Mouse (Mus musculus) heart, embryonic 14.5 days (tissue): ENCODE results near the gene Pla2g4b. TPM values are rescaled to one million over a fixed set of nuclear protein-coding genes. Genes with fewer than 3 reads are reported as not detected.
A peak's percentile ranks its signal among the peaks of the same experiment; 100 is the strongest.

Experiments
- ATAC-seq: fragments of 200-750 bp; cut with Nextera tagmentation; 2 replicates; pipeline ENCODE4 v1.8.0; 2017; ENCODE audit warnings: low read depth, moderate TSS enrichment; ENCODE audit not compliant: insufficient number of reproducible peaks, insufficient read depth, low FRiP score
- H3K27ac ChIP-seq, 2 experiments: fragments of 200-500 bp in 1 of 2; fragments of 300-500 bp in 1 of 2; sonication (generic) in 1 of 2; replicated peaks in 1 of 2; 2 replicates each; pipeline ENCODE4 v1.5.1; 2012 to 2014; ENCODE audit warnings: low read depth in 2 of 2, low read length in 2 of 2, control low read depth in 1 of 2, mild to moderate bottlenecking in 1 of 2, mixed read lengths in 1 of 2; ENCODE audit not compliant: control insufficient read depth in 1 of 2, insufficient read depth in 1 of 2
- H3K27me3 ChIP-seq: fragments of 300-500 bp; sonication (generic); 2 replicates; pipeline ENCODE4 v1.6.1; 2014; ENCODE audit warnings: mild to moderate bottlenecking, low read length, control low read depth; ENCODE audit not compliant: control insufficient read depth, insufficient read depth
- H3K36me3 ChIP-seq: fragments of 300-500 bp; sonication (generic); 2 replicates; pipeline ENCODE4 v1.6.1; 2014; ENCODE audit warnings: mild to moderate bottlenecking, control low read depth, low read length, mixed read lengths; ENCODE audit not compliant: control insufficient read depth, insufficient read depth
- H3K4me1 ChIP-seq, 2 experiments: fragments of 200-500 bp in 1 of 2; fragments of 300-500 bp in 1 of 2; sonication (generic) in 1 of 2; 2 replicates each; pipeline ENCODE4 v1.6.1; 2012 to 2014; ENCODE audit warnings: low read length in 2 of 2, control low read depth in 1 of 2, mixed read lengths in 1 of 2; ENCODE audit not compliant: control insufficient read depth in 2 of 2, insufficient read depth in 2 of 2
- H3K4me2 ChIP-seq: fragments of 300-500 bp; sonication (generic); 2 replicates; pipeline ENCODE4 v1.6.1; 2014; ENCODE audit warnings: mild to moderate bottlenecking, low read length
- H3K4me3 ChIP-seq, 2 experiments: fragments of 200-500 bp in 1 of 2; fragments of 300-500 bp in 1 of 2; sonication (generic) in 1 of 2; 2 replicates each; pipeline ENCODE4 v1.5.1; 2012 to 2014; ENCODE audit warnings: low read length in 2 of 2, mild to moderate bottlenecking in 2 of 2, control low read depth in 1 of 2, low read depth in 1 of 2, moderate library complexity in 1 of 2; ENCODE audit not compliant: control insufficient read depth in 1 of 2, insufficient read depth in 1 of 2
- H3K9ac ChIP-seq: fragments of 300-500 bp; sonication (generic); 2 replicates; pipeline ENCODE4 v1.6.1; 2014; ENCODE audit warnings: mild to moderate bottlenecking, low read length
- H3K9me3 ChIP-seq: fragments of 300-500 bp; sonication (generic); 2 replicates; pipeline ENCODE4 v1.6.1; 2016; ENCODE audit warnings: low read length, control low read depth; ENCODE audit not compliant: control insufficient read depth
- WGBS: fragments of 180-500 bp; shearing (Covaris S2); extraction: QIAGEN DNeasy Blood & Tissue Kit; methylation state at CpG from one replicate; pipeline ENCODE4 v1.1.7; 2014; 5-methylcytosine and 5-hydroxymethylcytosine counted together
- polyA plus RNA-seq: library from polyadenylated mRNA; unstranded; fragments of >200 nt; fragmentation: Nextera tagmentation; extraction: Ambion mirVana; gene quantifications from 2 replicates; pipeline ENCODE4 v1.2.1, GENCODE M21; 2014

Gene Pla2g4b
- polyA plus RNA-seq, 1 experiment from 2014 or later, result 0.86 TPM

GRCm38 (mm10) chr2:120051405-120051804 is 18.2 kb downstream of the Pla2g4b start:
- WGBS, result 53% methylated on average over 6 of the region's 6 CpGs
- ATAC-seq, result no peak
- Histone ChIP-seq H3K36me3 (no peaks in the 10 kb centered on the region), H3K9ac (no peak overlapping the region), H3K4me2 (no peak overlapping the region), H3K9me3 (no peaks in the 10 kb centered on the region), H3K4me1 (peaks cover 15 to 25% of the 10 kb centered on the region in 2 experiments), H3K27me3 (no peaks in the 10 kb centered on the region), H3K27ac (no peak overlapping the region), H3K4me3 (no peak overlapping the region)

DNA sequence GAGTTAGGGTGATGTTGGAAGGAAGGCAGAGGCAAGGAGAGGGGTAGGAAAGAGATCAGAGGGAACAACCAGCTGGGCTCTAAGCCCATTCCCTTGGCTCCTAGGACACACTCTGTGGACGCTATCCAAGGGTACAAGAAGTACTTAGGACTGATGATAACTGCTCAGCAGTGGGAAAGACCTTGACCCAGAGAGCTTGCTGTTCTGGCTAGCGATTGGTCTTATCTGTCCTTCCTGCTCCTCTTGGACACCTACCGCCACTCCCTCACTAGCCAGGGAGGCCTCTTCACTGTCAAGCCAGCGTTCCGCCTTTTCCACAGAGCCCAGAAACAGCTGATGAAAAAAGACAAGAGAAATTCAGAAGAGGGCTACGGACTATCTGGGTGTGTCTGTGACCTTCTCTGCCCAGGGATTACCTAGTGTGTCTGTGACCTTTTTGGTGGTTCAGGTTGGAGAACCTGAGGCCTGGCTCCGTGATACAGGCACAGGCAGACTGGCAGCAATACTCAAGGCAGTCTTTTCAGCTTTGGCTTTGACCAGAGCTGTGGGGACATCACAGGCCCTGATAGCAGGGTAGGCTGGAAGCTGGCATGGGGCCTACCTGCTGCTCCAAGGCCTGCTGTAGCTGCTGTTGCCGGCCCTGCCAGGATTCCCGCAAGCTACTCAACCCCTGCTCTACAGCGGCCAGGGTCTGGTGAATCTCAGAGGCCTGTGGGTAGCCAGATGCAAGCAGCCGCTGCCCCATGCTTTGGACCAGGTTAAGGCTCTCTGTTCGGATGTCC is 21.7 kb downstream of the Pla2g4b start:
- H3K27me3 ChIP-seq, result no peaks in the 10 kb centered on the region
- peak overlapping the region; percentile 31 to 67; a peak in 3 of 4 replicates for H3K27ac ChIP-seq
- H3K4me2 ChIP-seq, result no peak overlapping the region
- no peak for ATAC-seq
- H3K4me1 ChIP-seq, result peaks cover 15 to 28% of the 10 kb centered on the region in 2 experiments
- H3K4me3 ChIP-seq, result no peak overlapping the region
- 60% methylated on average over 12 of the region's 12 CpGs for WGBS
- H3K36me3 ChIP-seq, result no peaks in the 10 kb centered on the region
- peak overlapping the region; percentile 1; the same call in 1 of the 2 replicates for H3K9ac ChIP-seq
- H3K9me3 ChIP-seq, result no peaks in the 10 kb centered on the region

DNA sequence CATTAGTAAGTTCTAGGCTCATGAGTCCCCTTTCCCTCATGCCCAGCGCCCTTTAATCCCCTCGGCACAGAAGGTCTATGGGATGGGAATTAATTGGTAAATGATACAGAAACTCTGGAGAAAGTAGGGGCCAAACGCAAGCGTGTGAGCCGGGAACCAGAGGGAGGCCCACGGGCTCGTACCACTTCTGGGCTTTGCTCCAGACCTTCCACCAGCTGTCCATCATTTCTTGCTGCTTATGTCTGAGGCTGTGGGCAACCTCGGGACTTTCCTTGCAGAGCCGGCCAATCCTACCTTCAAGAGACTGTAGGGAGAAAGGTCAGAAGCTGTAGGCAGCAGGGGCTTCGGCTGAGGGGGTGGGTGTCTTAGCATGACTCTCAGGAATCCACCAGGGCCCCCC is 22.7 kb downstream of the Pla2g4b start:
- Histone ChIP-seq H3K9me3 (no peaks in the 10 kb centered on the region), H3K9ac (0 out of 2 replicates have a peak overlapping the region, but pooled peaks have one; percentile 1), H3K36me3 (no peaks in the 10 kb centered on the region), H3K4me1 (peaks cover 15 to 28% of the 10 kb centered on the region in 2 experiments), H3K27me3 (no peaks in the 10 kb centered on the region), H3K4me2 (no peak overlapping the region), H3K27ac (no peak overlapping the region), H3K4me3 (no peak overlapping the region)
- WGBS, result 82% methylated on average over 10 of the region's 10 CpGs
- ATAC-seq, result no peak

GRCm38 (mm10) chr2:120058818-120059217 is 25.6 kb downstream of the Pla2g4b start:
- no peaks in the 10 kb centered on the region for H3K27me3 ChIP-seq
- peaks cover 15 to 28% of the 10 kb centered on the region in 2 experiments for H3K4me1 ChIP-seq
- no peak overlapping the region for H3K9ac ChIP-seq
- no peaks in the 10 kb centered on the region for H3K9me3 ChIP-seq
- no peaks in the 10 kb centered on the region for H3K36me3 ChIP-seq
- H3K4me2 ChIP-seq, result no peak overlapping the region
- H3K4me3 ChIP-seq, result no peak overlapping the region
- no peak for ATAC-seq
- WGBS, result 83% methylated on average over 4 of the region's 4 CpGs
- H3K27ac ChIP-seq, result no peak overlapping the region

DNA sequence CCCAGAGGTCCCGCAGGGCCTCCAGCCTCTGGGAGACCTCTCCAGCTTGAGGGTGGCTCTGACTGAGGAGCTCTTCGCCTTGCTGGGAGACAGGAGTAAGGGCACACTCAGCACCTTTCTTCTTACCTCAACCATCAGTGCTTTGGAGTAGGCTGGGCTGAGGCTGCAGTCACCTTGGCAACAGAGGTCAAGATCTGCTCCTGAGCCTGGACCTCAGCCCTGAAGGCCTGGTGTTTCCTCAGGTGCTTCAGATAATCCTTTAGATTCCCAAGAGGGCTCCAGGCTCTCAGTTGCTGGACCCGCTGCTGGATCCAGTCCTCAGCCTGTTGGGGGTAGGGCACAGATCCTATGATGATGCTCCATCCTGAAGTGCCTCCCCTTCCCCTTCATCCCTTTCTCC is 26.2 kb downstream of the Pla2g4b start:
- H3K4me3 ChIP-seq, result no peak overlapping the region
- no peak overlapping the region for H3K9ac ChIP-seq
- ATAC-seq, result no peak
- peaks cover 15 to 22% of the 10 kb centered on the region in 2 experiments for H3K4me1 ChIP-seq
- WGBS, result 72% methylated on average over 3 of the region's 3 CpGs
- no peak overlapping the region for H3K27ac ChIP-seq
- no peak overlapping the region for H3K4me2 ChIP-seq
- H3K27me3 ChIP-seq, result no peaks in the 10 kb centered on the region
- no peaks in the 10 kb centered on the region for H3K9me3 ChIP-seq
- H3K36me3 ChIP-seq, result no peaks in the 10 kb centered on the region

GRCm38 (mm10) chr2:120060190-120060589 is 27.0 kb downstream of the Pla2g4b start:
- no peak overlapping the region for H3K27ac ChIP-seq
- H3K4me1 ChIP-seq, result peaks cover 10 to 15% of the 10 kb centered on the region in 2 experiments; a peak in 3 of 4 replicates
- no peak overlapping the region for H3K4me3 ChIP-seq
- no peak for ATAC-seq
- H3K27me3 ChIP-seq, result no peaks in the 10 kb centered on the region
- no peak overlapping the region for H3K4me2 ChIP-seq
- no peak overlapping the region for H3K9ac ChIP-seq
- no peaks in the 10 kb centered on the region for H3K9me3 ChIP-seq
- 71% methylated on average over 6 of the region's 6 CpGs for WGBS
- no peaks in the 10 kb centered on the region for H3K36me3 ChIP-seq

- Histone ChIP-seq H3K9ac (no peak overlapping the region), H3K9me3 (no peaks in the 10 kb centered on the region), H3K4me3 (no peak overlapping the region), H3K27ac (no peak overlapping the region), H3K36me3 (no peaks in the 10 kb centered on the region), H3K4me2 (no peak overlapping the region), H3K4me1 (peaks cover 6 to 10% of the 10 kb centered on the region in 2 experiments; a peak in 3 of 4 replicates), H3K27me3 (no peaks in the 10 kb centered on the region)
- WGBS, result 74% methylated on average over 9 of the region's 9 CpGs
- ATAC-seq, result no peak
Measured at GRCm38 (mm10) chr2:120060651-120061050, 27.4 kb downstream of the Pla2g4b start.
